Mouse (Mus musculus) forebrain, embryonic 12.5 days (tissue): ENCODE data around the gene Gm11034. TPM values are rescaled to one million over a fixed set of nuclear protein-coding genes. Genes with fewer than 3 reads are reported as not detected.

Experiments used
- polyA plus RNA-seq: library from polyadenylated mRNA; unstranded; fragments of >200 nt; fragmentation: Nextera tagmentation; extraction: Ambion mirVana; gene quantifications from 2 replicates; pipeline ENCODE4 v1.2.1, GENCODE M21; 2016

Gene Gm11034
- polyA plus RNA-seq, 1 experiment from 2014 or later: not detected

Other genes with a start within 250 kb of the Gm11034 start
- gene Cyp4f18, start 204.0 kb downstream of the Gm11034 start, polyA plus RNA-seq: 0.35 and 1.6 TPM in 2 replicates
- not detected in 2 replicates for gene Olfr372, start 172.4 kb downstream of the Gm11034 start, polyA plus RNA-seq
- not detected in 2 replicates for gene Olfr373, start 130.5 kb downstream of the Gm11034 start, polyA plus RNA-seq
- gene Olfr374, start 106.6 kb downstream of the Gm11034 start, polyA plus RNA-seq: 0.04 TPM in 1 of 2 replicates, not detected in the other
- 416 and 424 TPM in 2 replicates for gene Tpm4, start 78.7 kb downstream of the Gm11034 start, polyA plus RNA-seq
- 121 and 127 TPM in 2 replicates for gene Rab8a, start 52.4 kb downstream of the Gm11034 start, polyA plus RNA-seq
- not detected in 2 replicates for gene Hsh2d, start 24.0 kb downstream of the Gm11034 start, polyA plus RNA-seq
- not detected in 2 replicates for gene Cib3, start 799 bp downstream of the Gm11034 start, polyA plus RNA-seq
- 78.2 and 87.0 TPM in 2 replicates for gene Fam32a, start 6.1 kb upstream of the Gm11034 start, polyA plus RNA-seq
- gene Ap1m1, start 26.4 kb upstream of the Gm11034 start, polyA plus RNA-seq: 193 and 196 TPM in 2 replicates
- 34.4 and 36.6 TPM in 2 replicates for gene Gm10282, start 91.6 kb upstream of the Gm11034 start, polyA plus RNA-seq
- gene Klf2, start 105.4 kb upstream of the Gm11034 start, polyA plus RNA-seq: 4.6 and 5.0 TPM in 2 replicates
- gene Eps15l1, start 207.8 kb upstream of the Gm11034 start, polyA plus RNA-seq: 73.5 and 74.3 TPM in 2 replicates
- gene Calr3, start 230.2 kb upstream of the Gm11034 start, polyA plus RNA-seq: 1.1 and 1.6 TPM in 2 replicates
- gene 1700030K09Rik, start 230.2 kb upstream of the Gm11034 start, polyA plus RNA-seq: 16.7 and 16.9 TPM in 2 replicates